In the genomic region with DNA sequence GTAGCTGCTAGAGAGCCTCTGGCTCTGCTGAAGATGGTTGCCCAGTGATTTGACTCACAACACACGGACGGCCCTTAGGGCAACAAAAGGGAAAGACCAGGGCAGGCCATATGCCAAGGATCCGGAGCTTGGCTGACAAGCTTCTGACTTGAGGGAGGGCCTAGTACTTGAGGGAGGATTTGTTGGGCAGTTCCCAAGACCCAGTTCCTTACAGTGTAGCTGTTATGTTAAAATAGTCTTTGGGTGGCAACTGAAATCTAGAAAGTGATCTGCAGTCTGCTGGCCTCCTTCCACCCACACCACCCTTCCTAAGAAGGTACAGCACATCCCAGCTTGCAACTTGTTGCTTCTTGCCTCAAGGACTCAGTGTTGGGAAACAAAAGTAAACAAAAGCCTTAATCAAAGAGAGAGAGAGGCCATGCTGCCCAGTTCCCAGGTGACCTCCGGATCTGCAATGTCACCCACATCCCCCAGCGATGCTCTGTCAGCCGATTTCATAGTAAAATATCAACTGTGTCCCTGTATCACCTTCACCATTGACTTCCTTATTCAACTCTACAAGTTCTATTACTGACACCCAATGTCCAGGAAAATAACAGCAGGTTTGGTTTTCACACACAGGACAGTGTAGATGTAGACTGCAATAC, we compare ENCODE assay signal across 11 mouse cellular contexts. TPM values are rescaled to one million over a fixed set of nuclear protein-coding genes. Genes with fewer than 3 reads are reported as not detected.
DNase-seq lines count a peak whose midpoint lies in the region; ATAC-seq and TF ChIP-seq lines count a peak whose summit lies in the region.
"Had no signal": no experiment of that assay in that cellular context is flagged by ENCODE, and none has a peak within 500 bp of the region (broad histone marks: within the 10 kb centered on the region; RNA-seq: fewer than 3 reads in every experiment).

A gene (minus strand): TSS at position 52 of the 647 bp plus-strand sequence.

- no peaks in the 10 kb centered on the region for H3K27me3 ChIP-seq in hindbrain, embryonic 15.5 days
- H3K27me3 ChIP-seq in hindbrain, embryonic 14.5 days (ENCODE audit: control insufficient read depth, insufficient read depth, low read length): no peaks in the 10 kb centered on the region
- no peaks in the 10 kb centered on the region for H3K27me3 ChIP-seq in embryonic facial prominence, embryonic 10.5 days (replicated peaks; ENCODE audit: low read depth, poor library complexity, severe bottlenecking)
- no peaks in the 10 kb centered on the region for H3K27me3 ChIP-seq in liver, postnatal 0 days (ENCODE audit: insufficient read depth, low read length)

- H3K9ac ChIP-seq in hindbrain, embryonic 15.5 days: no peak within 1 kb of the TSS
- no peak within 1 kb of the TSS for H3K9ac ChIP-seq in hindbrain, embryonic 14.5 days
- no peak within 1 kb of the TSS for H3K9ac ChIP-seq in liver, postnatal 0 days (replicated peaks)

- H3K4me2 ChIP-seq in hindbrain, embryonic 15.5 days: no peak within 1 kb of the TSS
- H3K4me2 ChIP-seq in hindbrain, embryonic 14.5 days (replicated peaks): no peak within 1 kb of the TSS
- no peak within 1 kb of the TSS for H3K4me2 ChIP-seq in liver, postnatal 0 days (ENCODE audit: low read depth, low read length)

- no peaks in the 10 kb centered on the region for H3K4me1 ChIP-seq in hindbrain, embryonic 15.5 days (replicated peaks)
- H3K4me1 ChIP-seq in hindbrain, embryonic 14.5 days (replicated peaks; ENCODE audit: control insufficient read depth, insufficient read depth, low read length): no peaks in the 10 kb centered on the region
- H3K4me1 ChIP-seq in embryonic facial prominence, embryonic 10.5 days: 0 out of 2 replicates have a peak, but pooled peaks cover 3% of the 10 kb centered on the region
- peaks cover 6% of the 10 kb centered on the region for H3K4me1 ChIP-seq in liver, postnatal 0 days (ENCODE audit: insufficient read depth)

- no peak for DNase-seq in hindbrain, embryonic 14.5 days (ENCODE audit: low spot score)
- peak; percentile 53 for DNase-seq in adrenal gland, postnatal 10 days
- DNase-seq in embryonic facial prominence, embryonic 10.5 days (ENCODE audit: low spot score): no peak
- DNase-seq in liver, postnatal 0 days: peak; percentile 31
- DNase-seq in spleen, adult 18-20 months: no peak
- no peak for DNase-seq in layer of hippocampus, adult 2 months (ENCODE audit: low spot score in 2 of 2)
- no peak for DNase-seq in kidney, adult 18-20 months
- DNase-seq: thymus, adult 18-20 months had no signal

- TF ChIP-seq EP300 in liver, postnatal 0 days (IDR thresholded peaks at IDR 0.05; ENCODE audit: low read depth): peak; percentile 54; the same call in 1 of the 2 replicates

- ATAC-seq in hindbrain, embryonic 15.5 days (ENCODE audit: low FRiP score, low read depth): peak; percentile 42; the same call in 1 of the 2 replicates
- ATAC-seq in hindbrain, embryonic 14.5 days (ENCODE audit: low FRiP score): no peak
- peak; percentile 84 for ATAC-seq in liver, postnatal 0 days

- H3K27ac ChIP-seq in hindbrain, embryonic 15.5 days (replicated peaks): no peak within 1 kb of the TSS
- no peak within 1 kb of the TSS for H3K27ac ChIP-seq in hindbrain, embryonic 14.5 days
- 0 out of 2 replicates have a peak within 1 kb of the TSS, but pooled peaks have one; percentile 35 for H3K27ac ChIP-seq in embryonic facial prominence, embryonic 10.5 days (replicated peaks)
- H3K27ac ChIP-seq in liver, postnatal 0 days (ENCODE audit: low read depth): peak within 1 kb of the TSS; percentile 58
- no peak within 1 kb of the TSS for H3K27ac ChIP-seq in layer of hippocampus, adult 2 months
- H3K27ac ChIP-seq: left cerebral cortex, adult 2 months had no signal

- TF ChIP-seq CTCF in liver, postnatal 0 days (IDR thresholded peaks at IDR 0.05; ENCODE audit: low read depth): peak; percentile 23
- no peak for TF ChIP-seq CTCF in layer of hippocampus, adult 2 months (conservative IDR thresholded peaks at IDR 0.05)

- H3K36me3 ChIP-seq in hindbrain, embryonic 15.5 days: no peaks in the 10 kb centered on the region
- H3K36me3 ChIP-seq in hindbrain, embryonic 14.5 days (replicated peaks; ENCODE audit: control insufficient read depth, insufficient read depth): no peaks in the 10 kb centered on the region
- no peaks in the 10 kb centered on the region for H3K36me3 ChIP-seq in embryonic facial prominence, embryonic 10.5 days (replicated peaks)
- no peaks in the 10 kb centered on the region for H3K36me3 ChIP-seq in liver, postnatal 0 days (replicated peaks; ENCODE audit: insufficient read depth, low read length)

- H3K4me3 ChIP-seq in hindbrain, embryonic 15.5 days: no peak within 1 kb of the TSS
- H3K4me3 ChIP-seq in hindbrain, embryonic 14.5 days (replicated peaks; ENCODE audit: low read length): no peak within 1 kb of the TSS
- H3K4me3 ChIP-seq in embryonic facial prominence, embryonic 10.5 days: no peak within 1 kb of the TSS
- H3K4me3 ChIP-seq in liver, postnatal 0 days (ENCODE audit: low read depth, low read length): no peak within 1 kb of the TSS
- no peak within 1 kb of the TSS for H3K4me3 ChIP-seq in layer of hippocampus, adult 2 months
- H3K4me3 ChIP-seq: left cerebral cortex, adult 2 months had no signal

- H3K9me3 ChIP-seq in hindbrain, embryonic 15.5 days: no peaks in the 10 kb centered on the region
- H3K9me3 ChIP-seq in hindbrain, embryonic 14.5 days (ENCODE audit: control insufficient read depth, low read length): no peaks in the 10 kb centered on the region
- no peaks in the 10 kb centered on the region for H3K9me3 ChIP-seq in embryonic facial prominence, embryonic 10.5 days
- no peaks in the 10 kb centered on the region for H3K9me3 ChIP-seq in liver, postnatal 0 days (ENCODE audit: low read length)

- 81% methylated on average over 6 of the region's 6 CpGs for WGBS in hindbrain, embryonic 15.5 days
- WGBS in hindbrain, embryonic 14.5 days: 86% methylated on average over 6 of the region's 6 CpGs
- WGBS in embryonic facial prominence, embryonic 10.5 days: 81% methylated on average over 6 of the region's 6 CpGs
- 57% methylated on average over 6 of the region's 6 CpGs for WGBS in liver, postnatal 0 days (ENCODE audit: insufficient replicate concordance)

RNA-seq across cellular contexts. Expression of the gene that starts here (rescaled TPM):
- 0.10 and 0.29 TPM in 2 replicates for polyA plus RNA-seq in hindbrain, embryonic 15.5 days (2015; fragmentation: Nextera tagmentation; extraction: Ambion mirVana)
- polyA plus RNA-seq in hindbrain, embryonic 14.5 days (2014; fragmentation: Nextera tagmentation; extraction: Ambion mirVana): 0.12 and 0.25 TPM in 2 replicates
- total RNA-seq in adrenal gland, postnatal 10 days (2021): 10 to 100 TPM in 1 of 2 experiments, 1 to 10 TPM in 1; 4.7 to 10.1 TPM
- 0.11 TPM in 1 of 2 replicates, not detected in the other for polyA plus RNA-seq in embryonic facial prominence, embryonic 10.5 days (2016; fragmentation: Nextera tagmentation; extraction: Ambion mirVana)
- 26.1 and 28.9 TPM in 2 replicates for polyA plus RNA-seq in liver, postnatal 0 days (2015; fragmentation: Nextera tagmentation; extraction: Ambion mirVana)
- 1 to 10 TPM in 1 of 2 experiments, under 1 TPM in 1; 0.83 to 1.7 TPM for total RNA-seq in layer of hippocampus, adult 2 months (2021)
- polyA plus RNA-seq: neural tube, embryonic 11.5 days had no signal

Comparison
In these comparisons a context has a peak if more than half of its experiments do, and no peak if none do; other contexts are left out.
1. RNA of the gene that starts here (polyA plus RNA-seq): 26.1 to 28.9 TPM in liver, postnatal 0 days; 0.12 to 0.25 TPM in hindbrain, embryonic 14.5 days, 0.11 TPM in embryonic facial prominence, embryonic 10.5 days and 0.10 to 0.29 TPM in hindbrain, embryonic 15.5 days; every median in the first group is over 10 times any median in the second.
2. Peak in ATAC-seq in hindbrain, embryonic 15.5 days; RNA of the gene not detected or under 1 TPM.
3. H3K27ac ChIP-seq: peak in embryonic facial prominence, embryonic 10.5 days (single experiment) and liver, postnatal 0 days (single experiment); none in hindbrain, embryonic 15.5 days (single experiment), hindbrain, embryonic 14.5 days (single experiment) and layer of hippocampus, adult 2 months (single experiment).
4. DNase-seq: peak in adrenal gland, postnatal 10 days (single experiment) and liver, postnatal 0 days (single experiment); none in hindbrain, embryonic 14.5 days (single experiment), embryonic facial prominence, embryonic 10.5 days (single experiment), spleen, adult 18-20 months (0 of 2), layer of hippocampus, adult 2 months (0 of 2) and kidney, adult 18-20 months (single experiment).